Mouse (Mus musculus) monocyte, adult 2 months (primary cell): ENCODE measurements around the gene Mydgf.
A peak's percentile ranks its signal among the peaks of the same experiment; 100 is the strongest.

ENCODE experiments used
- DNase-seq, 2 experiments: peaks; one replicate each; pipeline ENCODE4 v3.0.0; 2022; ENCODE audit warnings: low spot score in 2 of 2, low read depth in 1 of 2

Mydgf gene

DNA sequence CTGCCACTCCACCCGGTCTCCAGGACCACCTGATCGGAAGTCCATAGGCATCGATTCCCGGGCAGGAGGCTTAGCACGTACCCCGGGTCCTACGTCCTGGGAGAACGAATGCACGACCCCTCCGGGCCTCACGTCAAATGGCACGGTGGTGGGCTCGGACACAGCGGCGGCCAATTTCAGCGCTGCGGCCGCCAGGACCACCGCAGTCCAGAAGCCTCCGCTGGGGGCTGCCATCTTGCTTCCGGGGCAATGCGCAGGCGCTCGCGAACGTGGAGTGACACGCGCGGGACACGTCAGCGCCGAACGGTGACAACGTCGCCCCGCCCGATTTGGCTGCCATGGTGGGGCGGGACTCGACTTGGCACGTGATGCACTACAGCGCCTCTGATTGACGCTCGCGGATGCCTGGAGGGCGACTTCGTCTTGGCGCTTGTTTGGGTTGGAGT, at the start of gene Mydgf:
Gene Mydgf, minus strand, starts transcription at position 263 of the 446 bp plus-strand sequence.
- peak; percentile 81 to 90 for DNase-seq

- no peak for DNase-seq
Observed at GRCm38 (mm10) chr17:56233389-56233788, 49.7 kb upstream of the Mydgf start.

GRCm38 (mm10) chr17:56229943-56230342, 46.2 kb upstream of the Mydgf start:
- DNase-seq, result no peak

- DNase-seq, result no peak
Observed at GRCm38 (mm10) chr17:56226566-56226965, 42.8 kb upstream of the Mydgf start.

- no peak for DNase-seq
Observed at GRCm38 (mm10) chr17:56224916-56225315, 41.2 kb upstream of the Mydgf start.

- DNase-seq, result no peak
Observed at GRCm38 (mm10) chr17:56219805-56220204, 36.1 kb upstream of the Mydgf start.

- no peak for DNase-seq
Observed at GRCm38 (mm10) chr17:56219251-56219650, 35.5 kb upstream of the Mydgf start.

DNA sequence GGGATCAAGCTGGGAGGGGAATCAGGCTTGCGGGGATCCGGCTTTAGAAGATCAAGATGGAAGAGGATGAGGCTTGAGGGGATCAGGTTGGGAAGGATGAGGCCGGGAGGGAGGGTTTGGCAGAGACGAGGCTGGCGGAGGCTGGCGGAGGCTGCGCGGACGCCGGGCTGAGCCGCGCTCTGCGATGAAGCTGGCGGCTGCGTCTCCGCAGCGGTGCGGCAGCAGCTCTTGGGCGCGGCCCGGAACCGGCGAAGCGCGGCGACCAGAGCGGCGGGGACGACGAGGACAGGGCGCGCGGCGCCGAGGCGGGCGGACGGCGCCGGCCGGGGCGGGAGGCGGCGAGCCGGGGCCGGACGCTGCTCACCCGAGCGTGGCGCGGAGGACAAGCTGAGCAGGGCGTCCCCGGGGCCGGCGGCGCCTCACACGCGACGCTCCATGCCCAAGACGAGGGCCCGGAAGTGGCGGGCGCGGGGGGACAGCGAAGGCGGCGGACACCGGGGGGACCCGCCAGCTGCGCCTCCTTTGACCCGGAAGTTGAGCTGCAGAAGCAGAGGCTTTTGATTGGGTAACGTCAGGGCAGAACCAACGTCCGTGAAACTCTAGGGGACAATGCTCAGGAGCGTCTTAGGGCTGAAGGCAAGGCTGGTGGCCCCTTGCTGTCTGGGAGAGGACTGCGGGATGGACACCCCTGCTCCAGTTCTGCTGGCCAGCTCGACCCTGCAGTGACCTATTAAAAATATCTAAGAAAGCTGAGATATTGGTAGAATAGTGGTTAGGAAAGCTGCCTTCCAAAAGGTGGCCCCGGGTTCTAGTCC, 34.9 kb upstream of the Mydgf start, which contains the start of gene Dpp9:
Gene Dpp9, minus strand, starts transcription at position 529 of the 815 bp plus-strand sequence.
- peak; percentile 77 to 78 for DNase-seq

DNA sequence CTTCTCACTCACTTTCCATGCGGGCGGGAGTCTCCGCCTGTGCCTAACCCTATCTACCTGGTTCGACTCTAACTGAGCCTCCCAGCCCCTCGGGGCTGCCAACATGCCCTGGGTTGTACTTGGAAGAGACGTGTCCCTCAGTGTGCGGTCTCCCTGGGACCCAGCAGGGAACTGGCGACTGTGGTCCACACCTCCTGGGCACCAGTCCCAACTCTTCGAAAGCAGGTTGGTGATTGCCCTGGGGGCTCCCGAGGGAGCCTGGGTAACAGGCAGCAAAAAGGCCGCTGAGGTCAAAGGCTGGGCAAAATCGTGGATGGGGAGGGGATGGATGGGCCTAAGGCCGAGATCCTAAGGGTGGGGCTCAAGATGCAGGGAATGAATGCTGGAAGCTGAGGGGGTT, 34.0 kb upstream of the Mydgf start:
- DNase-seq, result no peak

GRCm38 (mm10) chr17:56214229-56214628, 30.5 kb upstream of the Mydgf start:
- no peak for DNase-seq

DNA sequence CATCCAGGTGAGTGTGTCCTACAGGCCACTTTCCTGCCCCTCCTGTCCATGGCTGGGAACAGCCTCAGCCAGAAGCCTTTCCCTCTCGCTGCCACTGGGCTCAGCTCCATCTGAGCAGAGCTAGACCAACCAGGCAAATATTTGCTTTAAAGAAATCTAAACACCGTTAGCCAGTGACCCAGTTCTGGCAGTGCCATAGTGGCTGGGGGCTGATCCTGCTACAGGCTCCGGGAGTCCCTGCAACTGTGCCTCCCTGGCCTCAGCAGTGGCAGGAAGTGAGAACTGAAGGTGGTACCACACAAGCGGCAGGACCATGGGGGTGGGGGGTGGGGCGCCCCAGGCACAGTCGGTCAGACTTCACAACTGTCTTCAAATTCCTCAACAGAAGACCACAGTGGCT, 29.0 kb upstream of the Mydgf start:
- DNase-seq, result no peak

DNA sequence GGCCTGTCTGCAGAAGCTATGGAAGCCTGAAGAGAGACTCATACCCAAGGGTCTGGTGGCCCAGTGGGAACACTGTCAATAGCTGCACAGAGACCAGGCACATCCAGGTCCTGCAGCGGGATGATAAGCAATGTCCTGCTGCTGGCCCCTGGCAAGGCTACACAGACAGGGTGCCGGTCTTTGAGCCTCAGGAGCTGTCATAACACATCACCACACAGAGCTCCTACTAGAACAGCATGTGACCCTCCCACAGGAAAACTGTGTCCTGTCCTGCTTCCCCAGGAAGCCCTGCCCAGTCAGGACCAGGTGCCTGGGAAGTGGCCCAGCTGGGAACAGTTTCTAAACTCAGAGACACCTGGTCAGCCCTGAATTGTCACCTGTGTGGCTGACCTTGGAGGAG, 27.4 kb upstream of the Mydgf start:
- DNase-seq, result no peak

GRCm38 (mm10) chr17:56208821-56209220, 25.1 kb upstream of the Mydgf start:
- no peak for DNase-seq

DNA sequence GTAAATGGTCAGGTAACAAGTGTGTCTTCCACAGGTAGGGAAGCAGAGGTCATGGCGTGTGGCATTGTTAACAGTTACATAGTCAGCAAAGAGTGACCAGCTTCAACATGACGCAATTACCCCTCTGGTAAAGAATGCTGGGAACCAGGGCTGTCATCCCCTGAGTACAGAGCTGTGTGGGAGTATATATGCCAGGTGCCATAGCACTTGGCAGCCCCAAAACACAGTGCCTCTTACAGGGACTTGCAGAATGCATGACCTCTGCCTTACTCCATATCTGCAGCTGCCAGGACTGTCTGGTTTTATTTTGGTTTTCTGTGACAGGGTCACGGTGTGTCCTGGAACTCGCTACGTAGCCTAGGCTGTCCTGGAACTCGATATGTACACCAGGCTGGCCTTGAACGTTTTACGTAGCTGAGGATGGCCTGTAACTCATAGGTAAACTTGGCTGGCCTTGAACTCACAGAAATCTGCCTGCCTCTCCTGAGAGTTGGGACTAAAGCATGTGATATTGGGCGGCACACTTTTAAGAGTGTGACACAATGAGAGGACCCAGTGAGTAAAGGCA, 24.3 kb upstream of the Mydgf start:
- DNase-seq, result no peak

GRCm38 (mm10) chr17:56206986-56207674, 23.4 kb upstream of the Mydgf start:
- DNase-seq, result no peak

DNA sequence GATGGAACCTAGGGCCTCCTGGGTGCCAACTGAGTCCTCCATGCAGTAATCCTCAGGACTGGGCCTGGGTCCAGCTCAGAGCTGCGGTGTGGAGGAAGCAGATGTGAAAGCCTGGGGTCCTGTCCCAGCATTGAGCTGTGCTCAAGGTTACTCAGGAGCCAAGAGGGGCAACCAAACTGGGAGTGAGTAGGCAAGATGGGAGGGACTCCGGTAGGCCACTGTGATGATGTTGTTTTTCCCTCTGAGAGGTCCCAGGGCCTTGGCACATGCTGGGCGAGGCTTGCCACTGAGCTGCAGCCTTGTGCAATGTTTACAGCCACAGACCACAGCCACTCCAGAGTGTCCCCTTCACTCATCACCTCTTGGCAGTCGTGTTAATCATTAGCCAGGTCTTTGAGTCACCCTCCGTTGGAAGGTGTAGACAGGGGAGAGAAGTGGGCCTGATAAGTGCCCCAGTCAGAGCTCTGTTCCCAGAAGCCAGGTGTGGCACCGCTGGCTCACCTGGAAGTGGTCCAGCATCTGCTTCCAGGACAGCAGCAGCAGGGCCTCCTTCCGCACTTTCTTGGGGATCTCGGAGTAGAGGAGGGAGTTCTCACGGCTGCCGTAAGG, 22.7 kb upstream of the Mydgf start:
- DNase-seq, result no peak

GRCm38 (mm10) chr17:56203729-56204128, 20.0 kb upstream of the Mydgf start:
- DNase-seq, result no peak

DNA sequence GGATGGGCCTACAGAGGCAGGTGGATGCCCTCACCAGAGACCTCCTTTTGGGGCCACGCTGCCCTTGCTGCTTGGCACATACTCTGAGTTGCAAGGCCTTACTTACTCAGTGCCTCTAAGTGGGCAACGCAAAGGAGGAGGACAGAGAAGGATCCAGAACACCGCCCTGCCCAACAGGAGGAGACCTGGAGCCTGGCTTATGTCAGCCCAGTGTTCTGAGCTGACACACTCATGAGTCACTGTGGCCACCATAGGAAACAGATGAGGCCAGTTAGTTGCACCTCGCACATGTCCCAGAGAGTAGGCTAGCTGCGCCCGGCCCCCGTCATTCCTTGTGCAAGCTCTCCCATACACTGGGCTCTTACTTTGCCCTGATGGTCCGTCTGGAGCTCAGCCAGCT, 18.8 kb upstream of the Mydgf start:
- DNase-seq, result no peak

DNA sequence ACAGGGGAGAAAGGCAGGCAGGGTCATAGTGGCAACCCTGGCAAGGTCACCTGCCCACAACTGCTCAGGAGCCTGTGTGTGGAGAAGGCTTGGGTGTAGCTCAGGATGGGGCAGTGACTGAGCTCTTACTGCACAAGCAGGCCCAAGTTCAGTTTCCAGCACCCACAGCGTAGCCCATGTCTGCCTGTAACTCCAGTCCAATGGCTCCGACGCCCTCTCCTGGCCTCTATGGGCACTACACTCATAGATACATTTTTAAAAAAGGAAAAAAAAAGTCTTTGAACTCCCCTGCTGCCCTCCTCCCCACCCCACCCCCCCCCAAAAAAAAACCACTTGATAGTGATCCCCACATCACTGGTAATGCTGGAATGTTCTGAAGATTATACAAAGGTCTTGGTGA, 17.9 kb upstream of the Mydgf start:
- no peak for DNase-seq

- no peak for DNase-seq
Observed at GRCm38 (mm10) chr17:56200586-56200985, 16.9 kb upstream of the Mydgf start.

- DNase-seq, result no peak
Observed at GRCm38 (mm10) chr17:56196860-56197259, 13.1 kb upstream of the Mydgf start.

GRCm38 (mm10) chr17:56194765-56195164, 11.0 kb upstream of the Mydgf start:
- DNase-seq, result no peak
